Mouse (Mus musculus) stomach, postnatal 0 days (tissue): ENCODE data around the gene Gramd1b. TPM values are rescaled to one million over a fixed set of nuclear protein-coding genes. Genes with fewer than 3 reads are reported as not detected.

Source experiments
- ATAC-seq: fragments of 200-750 bp; cut with Nextera tagmentation; 2 replicates; pipeline ENCODE4 v1.8.0; 2017; ENCODE audit not compliant: low FRiP score, low TSS enrichment
- DNase-seq: peaks from one replicate; pipeline ENCODE4 v3.0.0-alpha.2; 2016; ENCODE audit warnings: low spot score
- H3K27ac ChIP-seq: fragments of 300-500 bp; sonication (generic); replicated peaks from 2 replicates; pipeline ENCODE4 v1.5.1; 2014; ENCODE audit warnings: mild to moderate bottlenecking, control low read depth
- H3K27me3 ChIP-seq: fragments of 300-500 bp; sonication (generic); 2 replicates; pipeline ENCODE4 v1.6.1; 2014; ENCODE audit warnings: low read length; ENCODE audit not compliant: control insufficient read depth, insufficient read depth
- H3K36me3 ChIP-seq: fragments of 300-500 bp; sonication (generic); 2 replicates; pipeline ENCODE4 v1.6.1; 2014; ENCODE audit warnings: low read length, mixed read lengths; ENCODE audit not compliant: control insufficient read depth, insufficient read depth
- H3K4me1 ChIP-seq: fragments of 300-500 bp; sonication (generic); replicated peaks from 2 replicates; pipeline ENCODE4 v1.6.1; 2014; ENCODE audit warnings: antibody characterized with exemption; ENCODE audit not compliant: control insufficient read depth, insufficient read depth
- H3K4me2 ChIP-seq: fragments of 300-500 bp; sonication (generic); replicated peaks from 2 replicates; pipeline ENCODE4 v1.6.1; 2014; ENCODE audit warnings: low read depth, mild to moderate bottlenecking, control low read depth, moderate library complexity
- H3K4me3 ChIP-seq: fragments of 300-500 bp; sonication (generic); 2 replicates; pipeline ENCODE4 v1.5.1; 2014; ENCODE audit warnings: low read depth, low read length, control low read depth
- H3K9ac ChIP-seq: fragments of 300-500 bp; sonication (generic); 2 replicates; pipeline ENCODE4 v1.6.1; 2014; ENCODE audit warnings: mild to moderate bottlenecking, low read length, control low read depth, mixed read lengths
- H3K9me3 ChIP-seq: fragments of 300-500 bp; sonication (generic); 2 replicates; pipeline ENCODE4 v1.6.1; 2016; ENCODE audit warnings: low read length; ENCODE audit not compliant: control insufficient read depth
- CTCF ChIP-seq: IDR thresholded peaks from 2 replicates; pipeline ENCODE4 v1.5.1; 2016; ENCODE audit warnings: antibody characterized with exemption, low read depth, mild to moderate bottlenecking, moderate library complexity
- EP300 ChIP-seq: optimal IDR thresholded peaks from 2 replicates; pipeline ENCODE3; 2016; ENCODE audit warnings: antibody characterized with exemption
- WGBS: fragments of 180-500 bp; shearing (Covaris S2); extraction: QIAGEN DNeasy Blood & Tissue Kit; methylation state at CpG from one replicate; pipeline ENCODE4 v1.1.7; 2014; 5-methylcytosine and 5-hydroxymethylcytosine counted together
- polyA plus RNA-seq: library from polyadenylated mRNA; unstranded; fragments of >200 nt; fragmentation: Nextera tagmentation; extraction: Ambion mirVana; gene quantifications from 2 replicates; pipeline ENCODE4 v1.2.1, GENCODE M21; 2015

The Gramd1b gene
- polyA plus RNA-seq, 1 experiment from 2014 or later: 1.8 TPM

GRCm38 (mm10) chr9:40450776-40451175, 80.4 kb downstream of the Gramd1b start:
- no peak for DNase-seq
- H3K4me2 ChIP-seq: no peak overlapping the region
- H3K4me1 ChIP-seq: no peaks in the 10 kb centered on the region
- H3K27ac ChIP-seq: no peak overlapping the region
- TF ChIP-seq CTCF (no peak), EP300 (no peak)
- no peak overlapping the region for H3K9ac ChIP-seq
- WGBS: 50% methylated on average over 5 of the region's 5 CpGs
- no peak overlapping the region for H3K4me3 ChIP-seq
- H3K27me3 ChIP-seq: no peaks in the 10 kb centered on the region
- H3K9me3 ChIP-seq: no peaks in the 10 kb centered on the region
- no peak for ATAC-seq
- no peaks in the 10 kb centered on the region for H3K36me3 ChIP-seq

DNA sequence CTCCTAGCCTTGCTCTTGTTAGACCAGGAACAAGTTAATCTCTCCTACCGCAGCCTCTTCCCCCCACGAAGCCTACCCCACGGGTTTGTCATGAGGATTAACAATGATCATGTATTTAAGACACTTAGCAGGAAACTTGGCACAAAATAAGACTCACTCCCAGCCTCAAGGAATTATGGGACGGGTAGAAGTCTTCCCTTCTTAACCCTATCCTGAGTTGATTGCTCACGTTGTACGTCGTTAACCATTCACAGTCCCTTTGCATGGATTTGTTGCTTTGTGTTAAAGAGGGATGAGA, 80.8 kb downstream of the Gramd1b start:
- Histone ChIP-seq H3K9ac (no peak overlapping the region), H3K4me2 (no peak overlapping the region), H3K4me1 (no peaks in the 10 kb centered on the region), H3K36me3 (no peaks in the 10 kb centered on the region), H3K27me3 (no peaks in the 10 kb centered on the region), H3K27ac (no peak overlapping the region), H3K9me3 (no peaks in the 10 kb centered on the region), H3K4me3 (no peak overlapping the region)
- WGBS: 34% methylated on average over 7 of the region's 7 CpGs
- DNase-seq (no peak), ATAC-seq (no peak)
- no peak for TF ChIP-seq EP300
- no peak for TF ChIP-seq CTCF

GRCm38 (mm10) chr9:40449610-40450416, 81.4 kb downstream of the Gramd1b start:
- TF ChIP-seq CTCF: no peak
- no peak for TF ChIP-seq EP300
- DNase-seq (no peak), ATAC-seq (peak; percentile 30; the same call in 1 of the 2 replicates)
- Histone ChIP-seq H3K4me1 (no peaks in the 10 kb centered on the region), H3K9me3 (no peaks in the 10 kb centered on the region), H3K27ac (peak overlapping the region; percentile 65; the same call in 1 of the 2 replicates), H3K9ac (no peak overlapping the region), H3K36me3 (no peaks in the 10 kb centered on the region), H3K4me2 (no peak overlapping the region), H3K4me3 (no peak overlapping the region), H3K27me3 (no peaks in the 10 kb centered on the region)
- WGBS: 53% methylated on average over 10 of the region's 10 CpGs

DNA sequence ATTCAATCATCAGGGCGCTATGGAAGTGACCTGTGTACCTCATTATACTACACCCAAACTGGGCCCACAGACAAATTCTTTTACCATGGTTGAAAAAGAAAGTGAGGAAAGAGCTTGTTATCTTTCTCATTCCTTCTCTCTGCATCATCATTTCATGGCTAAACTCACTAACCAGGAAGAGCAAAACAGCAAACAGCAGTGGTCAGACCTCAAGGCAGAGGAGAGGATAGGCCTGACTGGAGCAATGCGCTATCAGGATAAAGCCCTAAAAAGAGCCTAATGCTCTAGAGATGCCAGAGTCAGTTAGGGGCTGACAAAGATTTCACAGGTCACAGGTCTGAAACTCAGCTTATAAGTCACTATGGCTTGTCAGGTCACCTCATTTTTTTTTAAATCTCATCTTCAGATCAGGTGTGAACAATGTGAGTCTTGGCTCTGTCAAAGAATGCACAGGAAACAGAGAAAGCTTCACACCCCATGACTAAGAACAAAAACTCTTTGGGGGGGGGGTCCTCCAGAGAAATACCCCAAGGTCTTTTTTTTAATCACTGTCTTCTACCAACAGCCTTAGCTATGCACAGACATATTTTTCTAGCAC, 82.4 kb downstream of the Gramd1b start:
- Histone ChIP-seq H3K36me3 (no peaks in the 10 kb centered on the region), H3K4me2 (no peak overlapping the region), H3K27me3 (no peaks in the 10 kb centered on the region), H3K27ac (no peak overlapping the region), H3K9me3 (no peaks in the 10 kb centered on the region), H3K4me1 (no peaks in the 10 kb centered on the region), H3K4me3 (no peak overlapping the region), H3K9ac (no peak overlapping the region)
- ATAC-seq (no peak), DNase-seq (no peak)
- no peak for TF ChIP-seq EP300
- TF ChIP-seq CTCF: no peak
- WGBS: 90% methylated on average over 2 of the region's 2 CpGs

- TF ChIP-seq EP300: no peak
- TF ChIP-seq CTCF: no peak
- WGBS: 66% methylated on average over 4 of the region's 4 CpGs
- no peaks in the 10 kb centered on the region for H3K27me3 ChIP-seq
- no peak overlapping the region for H3K4me2 ChIP-seq
- H3K9ac ChIP-seq: no peak overlapping the region
- H3K27ac ChIP-seq: no peak overlapping the region
- no peak for ATAC-seq
- no peaks in the 10 kb centered on the region for H3K4me1 ChIP-seq
- no peaks in the 10 kb centered on the region for H3K9me3 ChIP-seq
- DNase-seq: no peak
- no peaks in the 10 kb centered on the region for H3K36me3 ChIP-seq
- H3K4me3 ChIP-seq: no peak overlapping the region
These were observed 83.9 kb downstream of the Gramd1b start for GRCm38 (mm10) chr9:40447265-40447664.

DNA sequence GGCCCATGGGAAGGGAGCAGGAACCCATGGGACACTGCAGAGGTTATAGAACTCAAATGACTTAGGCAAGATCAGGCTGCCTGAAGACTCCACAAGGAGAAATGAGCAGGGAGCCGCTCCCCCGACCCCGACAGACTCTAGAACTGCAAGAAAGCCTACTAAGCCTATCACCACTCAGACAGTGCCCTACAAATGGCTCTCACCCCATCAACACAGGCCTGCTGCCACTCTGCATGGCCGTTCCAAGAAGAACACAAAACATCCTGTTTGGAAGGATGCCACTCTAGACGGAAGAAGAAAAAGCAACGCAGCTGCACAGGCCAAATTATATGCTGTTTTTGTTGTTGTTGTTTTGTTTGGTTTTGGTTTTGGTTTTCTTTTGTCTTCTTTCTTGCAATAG, 86.2 kb downstream of the Gramd1b start:
- Histone ChIP-seq H3K9ac (no peak overlapping the region), H3K36me3 (no peaks in the 10 kb centered on the region), H3K27me3 (no peaks in the 10 kb centered on the region), H3K4me1 (no peaks in the 10 kb centered on the region), H3K4me2 (no peak overlapping the region), H3K4me3 (no peak overlapping the region), H3K9me3 (no peaks in the 10 kb centered on the region), H3K27ac (no peak overlapping the region)
- TF ChIP-seq EP300 (no peak), CTCF (no peak)
- no peak for DNase-seq
- ATAC-seq: no peak
- WGBS: 82% methylated on average over 6 of the region's 6 CpGs
